Mouse (Mus musculus) layer of hippocampus, postnatal 25 days (tissue): Measurements from ENCODE around the gene Mamdc4. TPM values are rescaled to one million over a fixed set of nuclear protein-coding genes. Genes with fewer than 3 reads are reported as not detected.

ENCODE experiments used
- DNase-seq, 2 experiments: peaks; one replicate each; pipeline ENCODE4 v3.0.0; 2022; ENCODE audit warnings: mixed read lengths in 2 of 2, low spot score in 1 of 2; ENCODE audit errors: extremely low spot score in 1 of 2
- total RNA-seq, 2 experiments: library from RNA; stranded (reverse); gene quantifications; 2 replicates each; pipeline ENCODE4 v1.2.3; 2021

The Mamdc4 gene
- 1 to 10 TPM; 1.9 to 2.3 TPM for total RNA-seq

DNA sequence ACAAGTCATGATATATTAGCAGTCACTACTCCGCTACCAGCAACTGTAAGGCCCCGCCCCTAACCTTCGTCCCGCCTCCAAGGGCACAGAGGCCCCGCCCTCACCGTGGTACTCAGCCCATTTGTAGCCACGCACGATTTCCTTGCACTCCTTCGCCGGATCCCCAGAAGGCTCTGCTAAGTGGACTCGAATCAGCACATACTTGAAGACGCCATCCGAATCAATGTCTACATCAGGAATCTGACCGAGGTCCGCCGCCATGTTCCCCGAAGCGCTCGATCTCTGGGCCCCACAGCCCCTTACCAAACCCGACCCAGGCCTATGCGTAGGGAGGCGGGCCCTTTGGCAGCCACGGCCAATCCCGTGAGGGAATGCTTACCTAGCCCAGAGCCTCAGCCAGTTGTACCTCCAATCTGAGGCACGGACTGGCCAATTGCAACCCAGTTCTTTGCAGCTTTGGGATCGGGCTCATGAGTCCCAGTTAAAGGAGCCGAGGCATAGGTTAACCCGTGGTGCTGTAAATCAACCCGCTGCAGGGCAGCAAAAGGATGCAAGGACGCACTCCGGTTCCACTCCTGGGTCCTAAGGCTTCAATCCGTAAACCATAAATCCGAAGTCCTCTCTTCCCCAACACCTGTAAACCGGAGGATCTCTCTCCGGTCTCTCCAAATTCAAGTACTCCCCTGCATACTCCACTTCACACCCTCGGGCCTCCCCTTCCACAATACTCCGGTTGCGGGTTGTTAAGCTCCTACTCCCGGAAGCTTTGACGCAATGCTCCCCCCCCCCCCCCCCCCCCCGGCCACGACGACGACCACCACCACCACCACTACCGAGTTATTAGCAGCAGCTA lies at the start of gene Mamdc4, which contains the start of gene Phpt1:
Gene Mamdc4 (minus strand): TSS at position 267 of the 853 bp plus-strand sequence.
Gene Phpt1 (minus strand): TSS at position 646 of the 853 bp plus-strand sequence.
- peak; percentile 87 to 96 for DNase-seq

DNA sequence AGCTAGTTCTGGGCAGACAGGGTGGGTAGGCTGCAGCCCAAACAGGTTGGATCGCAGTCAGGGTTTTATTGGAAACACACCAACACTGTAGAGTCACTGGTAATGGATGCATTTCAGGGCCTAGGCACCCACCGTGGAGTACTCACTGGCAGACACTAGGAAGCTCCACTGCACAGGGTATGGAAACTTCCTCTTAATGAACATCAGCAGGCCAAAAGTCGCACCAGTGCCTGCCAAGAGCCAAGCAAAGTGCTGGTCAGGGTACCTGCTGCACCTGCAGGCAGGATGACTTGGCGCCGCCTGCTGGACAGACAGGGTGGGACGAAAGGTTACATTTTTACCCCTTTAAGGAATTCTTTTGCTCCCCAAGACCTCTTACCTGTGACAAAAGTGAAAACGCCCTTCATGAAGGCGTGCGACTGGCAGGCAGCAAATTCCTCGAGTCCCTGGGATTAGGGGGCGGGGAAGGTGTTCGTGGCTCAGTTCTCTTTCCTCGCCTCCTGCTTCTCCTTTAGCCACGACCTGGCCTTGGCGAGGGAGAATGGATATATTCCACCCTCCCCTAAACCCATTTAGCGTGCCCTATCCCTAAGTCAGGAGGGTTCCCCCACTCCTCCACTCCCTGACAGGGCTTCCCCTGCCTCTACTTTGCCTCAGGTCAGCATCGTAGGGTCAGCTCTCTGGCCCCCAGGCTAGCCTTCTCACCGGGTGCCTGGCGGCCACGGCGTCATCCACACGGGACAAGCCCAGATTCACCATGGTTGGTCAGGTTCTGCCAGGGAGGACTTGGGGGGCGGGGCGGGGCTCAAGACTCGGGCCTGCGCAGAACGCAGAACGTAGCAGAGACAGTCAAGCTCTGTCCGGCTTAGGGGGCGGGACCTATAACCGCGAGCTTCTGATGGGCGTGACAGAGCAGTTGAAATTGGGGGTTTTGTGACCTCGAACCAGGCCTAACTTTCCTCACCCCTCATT lies 46.9 kb upstream of the Mamdc4 start, which contains the start of gene Tmem141:
Gene Tmem141 (minus strand): TSS at position 777 of the 972 bp plus-strand sequence.
- DNase-seq, result peak; percentile 58 to 72

- DNase-seq, result no peak
Observed at GRCm38 (mm10) chr2:25620852-25621228, 46.2 kb upstream of the Mamdc4 start.

DNA sequence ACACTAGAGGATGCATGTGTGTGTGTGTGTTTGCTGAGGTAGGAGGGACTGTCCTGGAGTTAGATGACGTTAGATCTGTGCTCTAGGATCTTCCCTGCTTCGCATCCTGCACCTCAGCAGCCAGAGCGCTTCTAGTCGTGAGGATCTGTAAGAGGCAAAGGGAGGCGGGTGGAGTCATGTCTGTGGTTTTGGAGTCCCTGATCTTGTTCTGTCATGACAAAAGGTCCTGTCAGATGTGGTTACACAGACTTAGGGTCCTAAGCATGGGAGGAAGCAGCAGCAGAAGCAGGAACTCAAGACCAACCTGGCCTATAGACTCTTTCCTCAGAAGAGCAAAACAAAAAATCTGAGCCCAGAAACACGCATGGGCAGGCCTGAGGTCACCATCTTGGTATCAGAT lies 45.7 kb upstream of the Mamdc4 start:
- no peak for DNase-seq

- no peak for DNase-seq
Observed at GRCm38 (mm10) chr2:25617578-25617977, 42.9 kb upstream of the Mamdc4 start, which contains the start of gene Ccdc183. Gene Ccdc183, minus strand, starts transcription at chr2:25617678.

GRCm38 (mm10) chr2:25616398-25616797 lies 41.8 kb upstream of the Mamdc4 start:
- DNase-seq, result no peak

GRCm38 (mm10) chr2:25608671-25609070 lies 34.0 kb upstream of the Mamdc4 start:
- DNase-seq, result no peak

- DNase-seq, result peak; percentile 80 to 91
Observed at GRCm38 (mm10) chr2:25607761-25608622, 33.3 kb upstream of the Mamdc4 start, which contains the start of gene Rabl6. Gene Rabl6, minus strand, starts transcription at chr2:25608521.

DNA sequence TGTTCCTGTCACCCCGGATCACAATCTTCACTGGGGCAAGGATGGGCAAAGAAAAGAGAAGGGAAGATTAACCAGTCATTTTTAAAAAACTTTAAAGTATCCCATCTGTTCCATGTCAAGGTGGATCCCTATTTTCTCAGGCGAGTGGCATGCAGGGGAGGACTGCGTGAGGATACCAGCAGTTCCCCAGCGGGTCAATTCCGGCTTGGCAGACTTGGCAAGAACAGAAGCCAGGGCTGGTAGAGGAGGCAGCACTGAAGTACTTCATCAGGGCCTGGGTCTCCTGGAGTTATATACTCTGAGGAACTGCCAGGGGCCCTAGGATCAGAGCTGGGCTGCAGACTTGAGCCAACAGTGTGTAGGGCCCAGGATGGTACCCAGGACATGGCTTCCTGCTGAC lies 27.9 kb upstream of the Mamdc4 start:
- DNase-seq, result no peak

DNA sequence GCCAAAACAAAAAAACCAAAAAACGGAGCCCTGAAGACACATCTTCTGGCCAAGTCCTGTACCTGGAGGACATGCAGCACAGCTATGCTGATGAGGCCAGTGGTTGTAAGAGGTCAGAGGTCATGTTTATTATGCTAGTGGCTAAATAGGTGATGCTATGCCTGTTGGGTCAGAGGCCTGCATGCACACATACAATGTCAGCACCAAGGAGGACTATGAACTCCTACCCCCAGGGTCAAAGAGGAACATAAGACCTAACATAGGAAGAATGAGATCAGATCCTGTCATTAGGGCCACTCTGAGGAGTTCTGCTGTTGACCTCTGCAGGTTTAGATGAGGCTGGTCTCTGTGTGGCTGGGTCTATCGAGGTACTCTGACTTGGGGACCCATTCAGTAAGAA lies 25.4 kb upstream of the Mamdc4 start:
- DNase-seq, result no peak

GRCm38 (mm10) chr2:25598749-25599148 lies 24.1 kb upstream of the Mamdc4 start:
- DNase-seq, result no peak

DNA sequence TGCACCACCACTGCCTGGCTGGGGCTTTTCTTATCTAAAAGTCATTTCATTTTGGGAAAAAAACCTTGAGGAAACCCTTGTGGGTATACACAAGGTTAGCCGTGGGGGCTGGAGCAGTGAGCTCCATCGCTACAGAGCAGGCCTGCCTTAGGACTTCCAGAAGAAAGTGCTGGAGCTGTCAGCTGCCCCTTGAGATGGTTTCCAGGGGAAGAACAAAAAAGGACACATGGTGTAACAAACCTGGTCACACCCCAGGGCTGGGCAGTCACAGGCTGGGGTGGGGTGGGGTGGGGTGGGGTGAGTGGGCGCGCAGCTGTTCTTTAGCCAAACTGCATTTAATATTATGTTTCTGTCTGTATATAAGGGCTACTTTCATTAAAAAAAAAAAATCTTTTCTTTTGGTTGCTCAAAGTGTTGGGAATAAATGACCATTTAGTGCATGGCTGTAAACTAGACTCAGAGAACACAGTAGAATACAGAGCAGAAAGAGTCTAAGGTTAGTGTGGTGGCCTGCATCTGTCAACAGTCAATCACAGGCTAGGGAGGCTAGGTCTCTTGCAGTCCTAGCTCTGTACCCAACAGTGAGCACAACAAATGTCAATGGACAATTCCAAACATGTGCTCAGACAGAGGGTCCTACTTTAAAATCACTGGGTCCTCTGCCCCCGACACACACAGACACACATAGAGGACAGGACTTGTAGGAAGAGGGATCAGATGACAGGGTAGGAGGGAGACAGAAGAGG lies 22.3 kb upstream of the Mamdc4 start:
- DNase-seq, result no peak

- no peak for DNase-seq
Observed at GRCm38 (mm10) chr2:25591863-25592262, 17.2 kb upstream of the Mamdc4 start.

DNA sequence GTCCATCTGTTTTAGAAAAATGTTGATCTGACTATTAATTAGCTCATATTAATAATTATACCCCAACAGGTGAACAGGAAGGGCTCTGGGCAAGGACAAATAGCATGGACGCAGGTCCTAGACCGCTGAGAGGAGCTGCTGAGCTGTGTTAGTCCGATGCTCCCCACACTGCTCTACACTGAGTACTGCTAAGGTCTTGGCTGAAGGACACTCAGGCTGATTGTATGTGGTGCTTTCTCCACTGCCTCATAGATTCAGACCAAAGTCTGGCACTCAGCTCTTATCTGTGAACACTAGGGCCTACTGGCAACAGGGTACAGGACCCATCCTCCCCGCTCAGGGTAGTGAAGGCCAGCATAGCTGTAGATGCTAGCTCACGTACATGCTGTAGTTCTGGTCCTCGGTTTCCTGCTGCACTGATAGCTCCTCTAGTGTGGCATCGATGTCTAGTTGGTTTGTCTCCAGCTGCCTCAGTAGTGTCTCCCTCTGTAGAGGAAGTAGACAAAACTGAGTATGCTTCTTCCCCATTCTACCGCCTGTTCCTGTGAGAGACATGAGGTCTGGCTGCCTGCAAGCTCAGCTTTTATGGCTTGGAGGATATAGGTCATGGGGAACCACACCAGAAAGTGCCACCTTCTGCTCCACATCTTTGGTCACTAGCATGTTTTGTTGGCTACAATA lies 13.7 kb upstream of the Mamdc4 start:
- DNase-seq, result no peak

- DNase-seq, result no peak
Observed at GRCm38 (mm10) chr2:25587290-25587689, 12.6 kb upstream of the Mamdc4 start.

DNA sequence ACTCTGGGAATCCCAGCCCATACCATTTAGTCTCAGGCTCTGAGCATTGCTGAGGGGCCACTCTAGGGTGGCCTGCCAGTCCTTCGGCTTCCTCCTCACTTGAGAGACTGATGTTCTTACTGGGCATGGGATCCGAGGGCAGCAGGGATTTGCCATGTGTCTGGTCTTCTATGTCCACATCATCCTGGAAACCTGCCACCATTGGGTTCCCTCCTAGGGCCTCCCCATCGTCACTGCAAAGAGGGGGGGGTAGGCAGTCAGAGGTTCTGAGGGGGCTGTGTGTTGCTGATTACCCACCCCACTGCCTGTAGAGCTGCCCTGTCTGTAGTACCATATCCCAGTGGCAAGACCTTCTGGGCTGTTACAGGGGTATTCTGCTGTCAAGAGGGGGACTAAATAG lies 11.0 kb upstream of the Mamdc4 start:
- DNase-seq, result no peak

DNA sequence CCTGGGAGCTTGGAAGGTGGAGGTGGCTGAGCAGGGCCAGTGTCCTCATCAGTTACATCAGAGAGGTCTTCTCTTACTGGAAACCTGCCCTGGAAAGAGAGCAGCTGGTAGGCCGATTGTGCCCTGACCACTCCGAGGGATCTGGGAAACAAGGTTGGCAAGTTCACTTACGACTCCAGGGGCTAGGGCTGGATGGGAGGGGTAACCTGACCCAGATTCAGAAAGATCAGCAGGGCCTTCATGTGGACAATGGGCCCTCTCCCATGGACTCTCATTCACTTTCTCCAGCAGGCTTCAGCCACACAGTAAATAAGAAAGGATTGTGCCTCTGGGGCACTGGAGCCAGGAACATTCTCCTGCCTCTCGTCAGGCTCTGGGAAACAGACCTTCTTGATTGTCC lies 10.2 kb upstream of the Mamdc4 start:
- DNase-seq, result no peak

- DNase-seq, result no peak
Observed at GRCm38 (mm10) chr2:25584152-25584551, 9.5 kb upstream of the Mamdc4 start.

DNA sequence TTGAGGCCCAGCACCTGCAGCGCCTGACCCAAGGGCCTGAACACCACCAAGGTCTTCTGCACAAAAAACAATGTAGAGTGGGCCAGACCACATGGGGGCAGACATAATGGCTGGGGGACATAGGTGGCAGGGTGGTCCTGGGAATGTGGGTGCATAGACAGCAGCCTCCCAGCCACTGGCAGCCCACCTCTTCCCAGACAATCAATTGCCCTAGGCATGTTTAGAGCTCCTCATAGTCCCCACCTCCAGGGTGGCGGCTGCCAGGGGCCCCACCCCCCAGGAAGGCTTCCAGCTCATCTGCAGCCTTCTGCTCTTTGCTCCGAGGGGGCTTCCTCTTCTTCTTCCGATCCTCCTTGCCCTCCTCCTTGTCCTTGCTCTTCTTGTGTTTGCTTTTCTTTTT lies 8.9 kb upstream of the Mamdc4 start:
- DNase-seq, result no peak
